Mouse (Mus musculus): Measurements from ENCODE around the gene Pbx2.
A peak's percentile ranks its signal among the peaks of the same experiment; 100 is the strongest.
"Not testable (repeated sequence)": the region's sequence is repeated elsewhere in the genome, so short reads cannot be mapped to it uniquely, and the experiment has no call there.

Gene Pbx2

DNA sequence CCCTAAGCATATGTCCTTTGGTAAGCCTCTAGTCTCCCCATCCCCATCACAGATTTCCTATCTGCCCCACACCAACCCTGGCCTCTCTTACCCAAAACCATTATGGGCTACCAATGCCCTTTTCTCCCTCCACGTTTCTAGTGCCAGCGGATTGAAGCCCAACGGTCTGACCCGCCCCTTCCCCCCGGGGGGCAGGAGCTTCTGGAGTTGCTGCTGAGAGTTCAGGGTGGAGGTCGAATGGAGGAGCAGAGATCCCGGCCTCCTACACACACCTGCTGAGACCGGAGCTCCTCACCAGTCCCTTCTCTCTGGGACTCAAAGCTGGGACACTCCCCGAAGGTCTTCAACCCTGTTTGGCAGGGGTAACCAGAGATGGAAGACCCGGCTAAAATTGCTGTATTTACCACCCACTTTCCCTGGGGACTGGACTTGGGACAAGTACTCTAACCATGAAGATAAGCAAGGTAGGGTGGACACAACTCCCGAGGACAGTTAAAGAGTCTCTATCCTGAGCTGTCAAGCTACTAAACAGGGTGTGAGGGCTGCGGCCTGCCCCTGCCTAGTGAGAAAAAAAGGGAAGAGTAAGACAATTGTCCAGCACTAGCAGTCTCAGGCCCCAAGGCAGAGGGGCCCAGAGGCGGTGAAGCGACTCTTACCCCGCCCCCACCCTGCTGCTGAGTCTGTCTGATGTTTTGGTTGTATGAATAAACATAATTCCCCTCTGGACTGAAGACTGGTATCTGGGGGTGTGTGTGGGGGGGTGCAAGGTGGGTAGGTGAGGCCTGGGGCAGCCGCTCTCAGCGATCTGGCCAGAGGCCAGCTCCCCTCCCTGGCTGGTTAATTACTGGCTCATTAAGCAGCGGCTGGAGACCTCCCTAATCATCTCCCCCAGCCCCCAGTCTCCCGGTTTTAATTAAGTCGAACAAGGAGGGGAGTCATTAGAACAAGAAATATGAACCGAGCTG lies at the start of gene Pbx2:
TSS of gene Pbx2 (plus strand) at position 238 of the 965 bp plus-strand sequence.
- no peak for DNase-seq

GRCm38 (mm10) chr17:34543567-34543966 lies 47.5 kb upstream of the Pbx2 start:
- DNase-seq: not testable (repeated sequence)

- no peak for DNase-seq
Observed at GRCm38 (mm10) chr17:34546797-34547196, 44.3 kb upstream of the Pbx2 start.

GRCm38 (mm10) chr17:34547601-34548000 lies 43.5 kb upstream of the Pbx2 start:
- no peak for DNase-seq

DNA sequence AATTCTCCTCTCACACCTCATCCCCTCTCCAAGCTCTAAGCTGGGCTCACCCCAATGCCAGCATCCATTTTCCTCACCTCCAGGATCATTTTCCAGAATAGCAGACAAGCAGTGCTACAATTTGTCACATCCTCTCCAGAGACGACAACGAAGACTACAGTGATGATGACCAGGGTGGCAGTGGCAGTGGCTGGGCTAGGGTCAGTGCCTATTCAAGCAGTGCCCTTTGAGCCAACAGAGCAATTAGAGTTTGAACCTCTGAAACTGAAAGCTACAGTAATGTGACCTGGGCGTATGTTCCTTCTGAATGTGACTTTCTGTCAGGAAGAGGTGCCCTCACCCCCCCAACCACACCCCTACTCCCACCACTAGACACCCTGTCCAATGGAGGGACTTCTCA lies 41.9 kb upstream of the Pbx2 start:
- no peak for DNase-seq

DNA sequence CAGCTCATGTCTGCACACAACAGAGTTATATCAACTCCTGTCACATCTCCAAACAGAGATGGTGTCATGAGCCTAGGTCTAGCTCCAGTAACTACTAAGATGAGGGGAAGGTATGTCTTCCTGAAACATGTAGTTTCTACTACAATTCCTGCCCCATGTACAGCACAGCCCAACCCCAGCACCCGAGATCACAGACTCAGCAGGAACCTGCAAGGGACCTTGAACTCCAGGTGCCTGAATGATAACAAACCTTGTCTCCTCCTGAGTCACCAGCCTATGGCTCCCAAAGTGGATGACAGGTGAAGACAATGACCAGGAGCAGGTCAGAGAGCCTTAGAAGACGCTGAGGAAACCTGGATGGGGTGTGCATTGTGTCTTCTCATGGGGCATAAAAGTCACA lies 41.2 kb upstream of the Pbx2 start:
- DNase-seq: no peak

GRCm38 (mm10) chr17:34555483-34555882 lies 35.6 kb upstream of the Pbx2 start:
- DNase-seq: peak; percentile 84 to 90

GRCm38 (mm10) chr17:34556406-34556805 lies 34.7 kb upstream of the Pbx2 start:
- DNase-seq: no peak

GRCm38 (mm10) chr17:34557411-34557810 lies 33.7 kb upstream of the Pbx2 start:
- DNase-seq: no peak

- DNase-seq: no peak
Observed at GRCm38 (mm10) chr17:34559116-34559515, 31.9 kb upstream of the Pbx2 start.

GRCm38 (mm10) chr17:34559895-34560294 lies 31.2 kb upstream of the Pbx2 start:
- no peak for DNase-seq

GRCm38 (mm10) chr17:34560438-34560837 lies 30.6 kb upstream of the Pbx2 start:
- DNase-seq: no peak

DNA sequence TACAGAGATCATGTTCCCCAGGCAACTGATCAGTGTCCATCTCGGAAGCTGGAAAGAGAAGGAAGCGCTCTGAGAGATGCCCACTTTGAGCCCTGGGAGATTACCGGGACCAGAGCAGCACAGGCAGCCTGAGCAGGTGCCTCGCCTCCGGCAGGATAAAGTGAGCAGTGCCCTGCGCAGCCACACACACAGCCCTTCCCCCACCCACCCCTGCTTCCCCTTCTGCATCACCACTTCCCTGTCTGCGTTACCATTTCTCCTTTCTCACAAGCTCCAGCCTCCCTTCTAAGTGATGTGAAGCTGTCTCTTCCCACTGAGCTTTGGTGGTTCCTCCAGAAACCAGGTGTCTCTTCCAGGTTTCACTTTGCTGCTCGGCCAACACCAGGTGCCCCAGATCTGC lies 29.9 kb upstream of the Pbx2 start:
- DNase-seq: no peak

DNA sequence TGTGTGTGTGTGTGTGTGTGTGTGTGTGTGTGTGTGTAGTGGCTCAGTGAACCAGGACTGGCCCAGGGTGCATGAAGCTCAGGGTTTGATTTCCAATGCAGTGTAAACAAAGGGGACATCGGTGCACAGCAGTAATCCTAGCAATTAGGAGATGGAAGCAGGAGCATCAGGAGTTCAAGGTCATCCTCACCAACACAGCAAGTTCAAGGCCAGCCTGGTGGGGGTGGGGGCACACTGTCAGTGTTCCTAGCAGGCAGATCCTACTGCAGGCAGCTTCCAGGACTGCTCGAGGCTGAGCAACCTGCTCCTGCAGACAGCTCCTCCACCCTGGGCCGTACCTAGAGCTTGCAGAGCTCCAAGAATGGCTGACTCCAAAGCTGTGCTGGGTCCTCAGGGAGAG lies 28.5 kb upstream of the Pbx2 start:
- no peak for DNase-seq

DNA sequence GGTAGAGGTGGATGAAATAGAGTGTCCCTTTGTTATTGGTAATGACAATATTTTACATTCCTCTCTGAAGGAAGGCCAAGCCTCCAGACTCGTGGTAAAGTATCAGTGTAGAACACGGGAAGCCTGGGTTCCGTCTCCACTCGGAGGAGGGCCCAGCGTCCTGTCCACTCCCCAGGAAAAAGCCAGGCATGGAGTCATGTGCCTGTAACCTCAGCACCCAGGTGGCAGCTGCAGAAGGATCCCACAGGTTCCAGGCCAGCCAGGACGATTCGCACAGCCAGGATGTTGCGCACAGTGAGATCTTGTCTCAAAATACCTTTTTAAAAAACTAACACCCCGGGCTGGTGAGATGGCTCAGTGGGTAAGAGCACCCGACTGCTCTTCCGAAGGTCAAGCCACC lies 27.7 kb upstream of the Pbx2 start:
- DNase-seq: no peak

DNA sequence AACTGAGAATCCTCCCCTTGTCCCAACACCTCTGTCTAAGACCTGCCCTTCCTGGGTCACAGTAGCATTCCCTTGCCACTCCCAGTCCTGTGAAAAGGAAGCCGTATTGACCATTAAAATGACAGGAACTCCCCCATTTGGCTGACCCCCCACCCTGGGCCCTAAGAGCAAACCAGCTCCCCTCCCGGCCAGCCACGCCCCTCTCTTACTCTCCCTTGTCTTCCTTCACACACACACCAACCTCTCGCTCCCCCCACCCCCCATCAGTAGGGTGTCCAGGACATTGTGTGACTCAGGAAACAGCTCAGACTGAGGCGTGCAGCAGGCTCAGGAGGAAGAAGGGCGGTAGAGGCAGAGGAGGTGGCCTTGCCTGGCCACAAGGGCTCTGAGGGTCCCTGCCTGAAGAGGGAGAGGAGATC lies 27.1 kb upstream of the Pbx2 start, which contains the start of gene Notch4:
TSS of gene Notch4 (plus strand) at position 266 of the 419 bp plus-strand sequence.
- DNase-seq: no peak

DNA sequence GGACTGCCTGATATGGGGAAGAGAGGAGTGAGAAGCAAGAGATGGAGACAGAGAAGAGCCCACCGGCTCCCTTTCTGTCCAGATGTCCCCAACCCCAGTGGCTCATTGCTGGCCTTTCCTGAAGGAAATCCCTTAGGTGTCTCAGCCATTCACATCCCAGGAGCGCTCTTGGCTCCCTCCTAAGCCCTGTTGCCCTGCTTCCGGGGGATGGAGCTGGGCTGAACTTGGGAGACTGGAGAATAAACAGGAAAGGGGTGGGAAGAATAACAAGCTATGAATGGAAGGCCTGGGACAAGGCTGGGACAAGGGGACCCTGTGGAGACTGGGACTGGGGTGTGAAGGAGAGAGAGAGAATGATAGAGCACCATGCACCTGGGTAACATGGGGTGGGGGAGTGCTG lies 26.3 kb upstream of the Pbx2 start:
- DNase-seq: no peak

DNA sequence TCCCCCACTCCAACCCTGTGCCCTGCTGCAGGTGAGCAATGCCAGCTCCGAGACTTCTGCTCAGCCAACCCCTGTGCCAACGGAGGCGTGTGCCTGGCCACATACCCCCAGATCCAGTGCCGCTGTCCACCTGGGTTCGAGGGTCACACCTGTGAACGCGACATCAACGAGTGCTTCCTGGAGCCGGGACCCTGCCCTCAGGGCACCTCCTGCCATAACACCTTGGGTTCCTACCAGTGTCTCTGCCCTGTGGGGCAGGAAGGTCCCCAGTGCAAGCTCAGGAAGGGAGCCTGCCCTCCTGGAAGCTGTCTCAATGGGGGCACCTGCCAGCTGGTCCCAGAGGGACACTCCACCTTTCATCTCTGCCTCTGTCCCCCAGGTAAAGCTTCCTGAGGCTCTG lies 23.8 kb upstream of the Pbx2 start:
- DNase-seq: no peak

DNA sequence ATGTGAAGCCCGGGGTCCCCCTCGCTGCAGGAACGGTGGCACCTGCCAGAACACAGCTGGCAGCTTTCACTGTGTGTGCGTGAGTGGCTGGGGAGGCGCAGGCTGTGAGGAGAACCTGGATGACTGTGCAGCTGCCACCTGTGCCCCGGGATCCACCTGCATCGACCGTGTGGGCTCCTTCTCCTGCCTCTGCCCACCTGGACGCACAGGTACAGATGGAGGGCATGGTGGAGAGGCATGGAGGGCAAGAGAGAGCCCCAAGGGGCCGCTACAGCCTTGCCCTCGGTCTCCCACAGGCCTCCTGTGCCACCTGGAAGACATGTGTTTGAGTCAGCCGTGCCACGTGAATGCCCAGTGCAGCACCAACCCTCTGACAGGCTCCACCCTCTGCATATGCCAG lies 22.6 kb upstream of the Pbx2 start:
- DNase-seq: no peak

GRCm38 (mm10) chr17:34569919-34570318 lies 21.1 kb upstream of the Pbx2 start:
- no peak for DNase-seq

DNA sequence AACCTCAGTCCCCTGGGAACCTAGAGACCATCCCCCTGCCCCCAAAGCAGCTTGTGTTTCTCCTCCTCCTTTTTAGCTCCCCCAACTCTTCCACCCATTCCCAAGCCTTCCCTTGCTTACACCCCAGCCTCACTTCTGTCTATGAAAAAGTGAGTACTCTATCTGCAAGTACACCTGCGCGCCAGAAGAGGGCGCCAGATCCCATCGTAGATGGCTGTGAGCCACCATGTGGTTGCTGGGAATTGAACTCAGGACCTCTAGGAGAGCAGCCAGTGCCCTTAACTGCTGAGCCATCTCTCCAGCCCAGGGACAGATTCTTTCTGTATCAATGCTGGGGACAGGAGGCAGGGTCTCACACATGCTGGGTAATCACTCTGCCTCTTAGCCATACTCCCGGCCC lies 19.2 kb upstream of the Pbx2 start:
- DNase-seq: no peak

GRCm38 (mm10) chr17:34572361-34572760 lies 18.7 kb upstream of the Pbx2 start:
- DNase-seq: peak in 1 of 2 experiments; percentile 59

DNA sequence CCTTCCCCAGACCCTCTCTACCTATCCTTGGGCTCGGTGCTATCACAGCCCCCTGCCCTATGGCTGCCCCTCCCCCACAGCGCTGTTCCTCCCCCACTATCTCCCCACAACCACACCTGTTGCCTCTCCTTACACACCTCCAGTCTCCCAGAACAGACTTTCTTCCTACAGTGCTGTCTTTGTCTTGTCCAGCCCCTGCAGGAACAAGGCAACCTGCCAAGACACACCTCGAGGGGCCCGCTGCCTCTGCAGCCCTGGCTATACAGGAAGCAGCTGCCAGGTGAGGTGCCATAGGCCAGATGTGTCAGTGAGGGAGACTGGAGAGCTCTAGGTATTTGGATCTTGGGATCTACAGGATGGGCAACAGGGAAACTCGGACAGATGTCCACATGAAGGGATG lies 14.5 kb upstream of the Pbx2 start:
- no peak for DNase-seq

- DNase-seq: no peak
Observed at GRCm38 (mm10) chr17:34578070-34578469, 13.0 kb upstream of the Pbx2 start.

DNA sequence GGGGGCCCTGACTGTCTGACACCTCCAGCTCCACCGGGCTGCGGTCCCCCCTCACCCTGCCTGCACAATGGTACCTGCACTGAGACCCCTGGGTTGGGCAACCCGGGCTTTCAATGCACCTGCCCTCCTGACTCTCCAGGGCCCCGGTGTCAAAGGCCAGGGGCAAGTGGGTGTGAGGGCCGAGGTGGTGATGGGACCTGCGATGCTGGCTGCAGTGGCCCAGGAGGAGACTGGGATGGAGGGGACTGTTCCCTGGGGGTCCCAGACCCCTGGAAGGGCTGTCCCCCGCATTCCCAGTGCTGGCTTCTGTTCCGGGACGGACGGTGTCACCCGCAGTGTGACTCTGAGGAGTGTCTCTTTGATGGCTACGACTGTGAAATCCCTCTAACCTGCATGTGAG lies 8.5 kb upstream of the Pbx2 start:
- no peak for DNase-seq

Data from cerebellum, postnatal 14 days (tissue).